Mouse (Mus musculus) G1E (cell line): Measurements from ENCODE around the gene Kng1. TPM values are rescaled to one million over a fixed set of nuclear protein-coding genes. Genes with fewer than 3 reads are reported as not detected.
"Not testable (repeated sequence)": the region's sequence is repeated elsewhere in the genome, so short reads cannot be mapped to it uniquely, and the experiment has no call there.

Experiments
- ATAC-seq: 2 replicates; pipeline ENCODE4 v1.8.0; 2016; ENCODE audit warnings: mild to moderate bottlenecking; ENCODE audit not compliant: insufficient number of reproducible peaks, poor library complexity, low FRiP score, severe bottlenecking; ENCODE audit errors: extremely low read depth
- DNase-seq: peaks from one replicate; pipeline ENCODE4 v3.0.0; 2012; ENCODE audit warnings: low spot score
- H3K27me3 ChIP-seq: 2 replicates; pipeline ENCODE4 v1.6.1; 2012; ENCODE audit warnings: mild to moderate bottlenecking, low read length, inconsistent platforms; ENCODE audit not compliant: insufficient read depth
- H3K36me3 ChIP-seq: replicated peaks from 2 replicates; pipeline ENCODE3; 2012; ENCODE audit warnings: mild to moderate bottlenecking, inconsistent platforms
- H3K4me1 ChIP-seq: 2 replicates; pipeline ENCODE4 v1.6.1; 2012; ENCODE audit warnings: low read depth, low read length, inconsistent platforms, mixed read lengths; ENCODE audit not compliant: insufficient read depth
- H3K4me3 ChIP-seq: 2 replicates; pipeline ENCODE4 v1.5.1; 2012; ENCODE audit warnings: low read depth, mild to moderate bottlenecking, inconsistent platforms, low read length, moderate library complexity, mixed read lengths
- H3K9me3 ChIP-seq: replicated peaks from 2 replicates; pipeline ENCODE4 v1.6.1; 2012; ENCODE audit warnings: inconsistent platforms
- CTCF ChIP-seq: IDR thresholded peaks from 2 replicates; pipeline ENCODE4 v1.5.1; 2012; ENCODE audit warnings: low read depth, low read length, inconsistent platforms, mixed read lengths
- GATA1 ChIP-seq: IDR thresholded peaks from 2 replicates; pipeline ENCODE4 v1.6.1; 2012; ENCODE audit warnings: borderline replicate concordance, low read length, inconsistent platforms, mixed read lengths
- GATA2 ChIP-seq: IDR thresholded peaks from 2 replicates; pipeline ENCODE4 v1.6.1; 2012; ENCODE audit warnings: low read depth, low read length, inconsistent platforms, borderline replicate concordance
- POLR2AphosphoS5 ChIP-seq: IDR thresholded peaks from 2 replicates; pipeline ENCODE4 v1.6.1; 2012; ENCODE audit warnings: low read depth, low read length, inconsistent platforms; ENCODE audit not compliant: insufficient replicate concordance
- TAL1 ChIP-seq: conservative IDR thresholded peaks from 2 replicates; pipeline ENCODE4 v1.6.1; 2012; ENCODE audit warnings: low read depth, low read length, inconsistent platforms, mixed read lengths
- polyA plus RNA-seq: library from polyadenylated mRNA; stranded (reverse); fragments of >175 nt; gene quantifications from 2 replicates; pipeline ENCODE4 v1.2.3, GENCODE M21; 2012
- total RNA-seq, 2 experiments: library from RNA; stranded (forward) in 1 of 2; stranded (reverse) in 1 of 2; fragments of 200-1000 nt in 1 of 2; fragments of >200 nt in 1 of 2; fragmentation: Nextera tagmentation in 1 of 2; gene quantifications; 2 replicates each; pipeline ENCODE4 v1.2.3; 2014 to 2017

The Kng1 gene
- total RNA-seq (2014; fragmentation: Nextera tagmentation) (not detected in 2 replicates), total RNA-seq (2017) (0.12 TPM in 1 of 2 replicates, not detected in the other), polyA plus RNA-seq (not detected in 2 replicates)

DNA sequence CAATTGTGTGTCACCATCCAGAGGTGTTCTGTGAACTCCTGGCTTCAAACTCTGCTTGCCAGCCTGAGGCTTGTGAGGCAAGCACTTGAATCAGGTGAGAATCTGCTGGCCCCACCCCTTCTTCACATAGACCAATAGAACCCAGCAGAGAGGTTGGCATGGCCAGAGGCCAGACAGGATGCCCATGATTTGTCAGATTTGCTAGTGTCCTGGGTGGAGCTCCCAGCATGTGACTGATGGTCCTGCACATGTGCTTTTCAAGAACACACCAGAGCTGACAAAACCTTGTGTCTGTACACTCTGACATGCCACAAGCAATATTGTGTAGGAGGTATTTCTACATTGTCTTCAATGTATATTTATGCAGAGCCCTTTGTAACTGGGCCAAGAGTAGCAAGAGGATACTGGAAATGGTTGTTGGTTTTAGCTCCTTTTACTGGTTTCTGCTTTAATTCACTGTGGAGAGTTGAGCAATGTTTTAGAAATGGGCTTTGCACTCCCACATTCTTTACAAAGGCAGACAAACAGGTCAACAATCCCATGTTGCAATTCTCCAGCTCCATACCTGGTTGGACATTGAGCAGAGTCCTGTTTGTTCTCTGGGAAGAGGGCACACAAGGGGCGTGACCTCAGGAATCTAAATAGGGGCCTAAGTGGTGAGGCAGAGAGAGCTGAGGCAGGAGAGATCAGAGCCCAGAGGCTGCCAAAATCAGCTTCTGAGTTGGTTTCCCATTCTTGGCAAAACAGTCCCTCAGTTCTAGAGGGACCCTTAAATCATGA is at the start of gene Kng1:
Gene Kng1, plus strand, starts transcription at position 198 of the 780 bp plus-strand sequence.
- not testable (repeated sequence) for H3K4me3 ChIP-seq, ATAC-seq, H3K27me3 ChIP-seq, H3K9me3 ChIP-seq, H3K4me1 ChIP-seq, H3K36me3 ChIP-seq, DNase-seq

GRCm38 (mm10) chr16:23013786-23014185 is 43.9 kb upstream of the Kng1 start:
- H3K36me3 ChIP-seq, H3K4me3 ChIP-seq, H3K4me1 ChIP-seq, H3K9me3 ChIP-seq, H3K27me3 ChIP-seq, DNase-seq, ATAC-seq: not testable (repeated sequence)

DNA sequence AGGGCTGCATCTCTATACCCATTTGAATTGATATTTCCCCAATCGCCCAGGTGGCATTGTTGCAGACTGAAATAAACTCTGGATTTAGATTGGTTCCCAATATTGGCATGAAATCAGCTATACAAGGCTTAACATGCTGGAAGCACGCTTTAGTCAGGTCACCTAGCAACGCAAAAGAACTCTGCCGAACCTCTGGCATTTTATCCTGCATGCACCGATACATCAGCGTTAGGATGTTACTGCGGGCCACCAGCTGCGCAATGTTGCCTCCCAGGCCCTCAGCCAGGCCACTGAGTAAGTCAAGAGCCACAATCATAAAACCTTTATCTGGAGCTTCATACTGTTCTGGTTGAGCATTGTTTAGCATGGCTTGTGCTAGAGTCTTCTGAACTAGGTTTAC is 43.0 kb upstream of the Kng1 start:
- DNase-seq, ATAC-seq, H3K4me3 ChIP-seq: not testable (repeated sequence)

DNA sequence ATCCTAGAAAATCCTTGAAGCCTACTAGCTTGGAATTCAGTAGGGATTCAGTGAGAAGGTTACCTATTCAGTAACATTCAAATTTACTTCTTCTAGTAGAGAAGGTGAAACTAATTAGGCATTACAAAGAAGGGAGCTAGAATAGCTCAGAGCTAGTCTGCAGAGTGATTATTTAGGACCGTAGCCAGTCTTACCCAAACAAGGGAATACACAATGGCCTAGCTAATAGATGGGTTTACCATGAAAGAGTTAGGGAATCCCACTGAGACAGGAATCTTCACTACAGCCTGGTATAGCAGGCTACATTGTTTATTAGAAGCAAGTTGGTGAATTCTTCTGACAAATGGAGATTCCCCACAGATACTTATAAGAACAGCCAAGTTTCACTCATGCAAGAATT is 37.1 kb upstream of the Kng1 start:
- H3K4me1 ChIP-seq, H3K36me3 ChIP-seq, H3K9me3 ChIP-seq, ATAC-seq, H3K27me3 ChIP-seq, H3K4me3 ChIP-seq, DNase-seq: not testable (repeated sequence)

More for the DNA sequence above, 43.0 kb upstream of the Kng1 start:
- not testable (repeated sequence) for H3K27me3 ChIP-seq, H3K36me3 ChIP-seq, H3K9me3 ChIP-seq, H3K4me1 ChIP-seq

DNA sequence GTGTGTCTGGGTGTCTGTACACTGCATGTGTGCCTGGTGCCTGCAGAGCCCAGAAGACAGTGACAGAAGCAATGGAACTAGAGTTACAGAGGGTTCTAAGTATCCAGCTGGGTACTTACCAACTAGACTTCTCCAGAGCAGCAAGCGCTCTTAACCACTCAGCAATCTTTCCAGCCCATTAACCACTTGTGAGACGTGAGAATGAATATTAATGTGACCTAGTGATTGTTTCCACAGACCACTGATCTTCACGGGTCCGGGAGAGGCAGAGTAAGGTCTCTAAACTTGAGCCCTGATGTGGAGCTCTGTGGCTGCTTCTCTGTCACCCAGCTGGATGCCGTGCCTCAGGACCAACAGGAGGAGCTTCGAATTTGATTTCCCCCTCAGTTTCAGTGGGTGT is 32.6 kb upstream of the Kng1 start:
- ATAC-seq (no peak), DNase-seq (no peak)
- Histone ChIP-seq H3K4me3 (no peak overlapping the region), H3K36me3 (no peaks in the 10 kb centered on the region), H3K4me1 (no peaks in the 10 kb centered on the region), H3K27me3 (peaks cover 9% of the 10 kb centered on the region; the same call in 1 of the 2 replicates), H3K9me3 (no peaks in the 10 kb centered on the region)
- no peak for TF ChIP-seq CTCF
- TF ChIP-seq GATA1: no peak
- no peak for TF ChIP-seq GATA2
- no peak for TF ChIP-seq TAL1
- no peak for TF ChIP-seq POLR2AphosphoS5

DNA sequence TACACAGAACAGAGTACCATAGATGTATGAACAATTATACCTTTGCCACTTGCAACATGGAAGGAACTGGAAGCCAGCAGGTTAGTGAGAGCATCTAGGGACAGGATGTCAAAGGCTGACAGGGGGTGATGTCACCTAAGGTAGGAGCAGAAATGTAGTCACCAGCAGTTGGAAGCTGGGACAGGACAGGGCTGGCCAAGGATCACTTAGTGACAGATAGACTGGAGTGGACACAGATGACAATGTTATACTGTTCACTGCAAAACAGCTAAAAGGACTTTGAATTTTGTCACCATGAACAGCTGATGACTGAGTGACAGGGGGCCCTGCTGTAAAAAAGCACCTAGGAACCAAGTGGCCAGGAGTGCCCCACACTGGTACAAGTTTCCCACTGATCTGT is 31.1 kb upstream of the Kng1 start:
- Histone ChIP-seq H3K4me1 (no peaks in the 10 kb centered on the region), H3K4me3 (no peak overlapping the region), H3K27me3 (peaks cover 9% of the 10 kb centered on the region; the same call in 1 of the 2 replicates), H3K36me3 (no peaks in the 10 kb centered on the region), H3K9me3 (no peaks in the 10 kb centered on the region)
- TF ChIP-seq TAL1 (no peak), CTCF (no peak), GATA1 (no peak), POLR2AphosphoS5 (no peak), GATA2 (no peak)
- ATAC-seq: no peak
- no peak for DNase-seq

- H3K27me3 ChIP-seq, H3K36me3 ChIP-seq, H3K4me1 ChIP-seq, H3K9me3 ChIP-seq, H3K4me3 ChIP-seq, DNase-seq, ATAC-seq: not testable (repeated sequence)
Observed at GRCm38 (mm10) chr16:23027341-23027740, 30.3 kb upstream of the Kng1 start.

DNA sequence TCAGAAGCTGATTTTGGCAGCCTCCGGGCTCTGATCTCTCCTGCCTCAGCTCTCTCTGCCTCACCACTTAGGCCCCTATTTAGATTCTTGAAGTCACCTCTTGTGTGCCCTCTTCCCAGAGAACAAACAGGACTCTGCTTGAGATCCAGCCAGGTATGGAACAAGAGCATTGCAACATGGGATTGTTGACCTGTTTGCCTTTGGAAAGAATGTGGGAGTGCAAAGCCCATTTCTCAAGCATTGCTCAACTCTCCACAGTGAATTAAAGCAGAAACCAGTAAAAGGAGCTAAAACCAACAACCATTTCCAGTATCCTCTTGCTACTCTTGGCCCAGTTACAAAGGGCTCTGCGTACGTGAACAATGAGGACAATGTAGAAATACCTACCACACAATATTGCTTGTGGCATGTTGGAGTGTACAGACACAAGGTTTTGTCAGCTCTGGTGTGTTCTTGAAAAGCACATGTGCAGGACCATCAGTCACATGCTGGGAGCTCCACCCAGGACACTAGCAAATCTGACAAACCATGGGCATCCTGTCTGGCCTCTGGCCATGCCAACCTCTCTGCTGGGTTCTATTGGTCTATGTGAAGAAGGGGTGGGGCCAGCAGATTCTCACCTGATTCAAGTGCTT is 28.6 kb upstream of the Kng1 start, which contains the start of gene Kng2:
Gene Kng2, minus strand, starts transcription at position 517 of the 635 bp plus-strand sequence.
- H3K27me3 ChIP-seq, H3K4me3 ChIP-seq, H3K4me1 ChIP-seq, ATAC-seq, H3K9me3 ChIP-seq, H3K36me3 ChIP-seq, DNase-seq: not testable (repeated sequence)
